Comparison of ENCODE assay signal across 8 mouse cellular contexts in the genomic region with DNA sequence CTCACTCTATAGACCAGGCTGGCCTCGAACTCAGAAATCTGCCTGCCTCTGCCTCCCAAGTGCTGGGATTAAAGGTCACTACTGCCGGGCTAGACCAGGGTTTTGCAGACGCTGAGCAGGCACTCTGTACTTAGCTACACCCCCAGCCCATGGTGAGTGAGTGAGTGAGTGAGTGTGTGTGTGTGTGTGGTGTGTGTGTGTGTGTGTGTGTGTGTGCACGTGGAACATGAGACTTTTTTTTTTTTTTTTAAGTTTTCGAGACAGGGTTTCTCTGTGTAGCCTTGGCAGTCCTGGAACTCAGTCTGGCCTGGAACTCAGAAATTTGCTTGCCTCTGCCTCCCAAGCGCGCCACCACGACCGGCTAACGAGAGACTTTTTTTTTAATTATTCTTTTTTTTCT. TPM values are rescaled to one million over a fixed set of nuclear protein-coding genes. Genes with fewer than 3 reads are reported as not detected.
DNase-seq lines count a peak whose midpoint lies in the region; ATAC-seq and TF ChIP-seq lines count a peak whose summit lies in the region.

No protein-coding gene starts in this region.

- no peaks in the 10 kb centered on the region for H3K27me3 ChIP-seq in heart, adult 2 months (ENCODE audit: control insufficient read depth, insufficient read depth, low read length)
- peaks cover 20% of the 10 kb centered on the region for H3K27me3 ChIP-seq in midbrain, embryonic 12.5 days
- H3K27me3 ChIP-seq in midbrain, embryonic 16.5 days (ENCODE audit: control insufficient read depth, insufficient read depth, low read depth, low read length), result peaks cover 4% of the 10 kb centered on the region; the same call in 1 of the 2 replicates
- no peaks in the 10 kb centered on the region for H3K27me3 ChIP-seq in limb, embryonic 11.5 days (ENCODE audit: control insufficient read depth, insufficient read depth, low read length)
- H3K27me3 ChIP-seq in stomach, embryonic 15.5 days (replicated peaks), result no peaks in the 10 kb centered on the region

- no peak for TF ChIP-seq POLR2A in heart, adult 2 months (IDR thresholded peaks at IDR 0.05; ENCODE audit: insufficient read depth, low read depth, low read length)

- WGBS in heart, adult 2 months, result 53% methylated on average over 10 of the region's 10 CpGs
- WGBS in midbrain, embryonic 12.5 days, result 78% methylated on average over 10 of the region's 10 CpGs
- WGBS in midbrain, embryonic 16.5 days, result 81% methylated on average over 10 of the region's 10 CpGs
- WGBS in limb, embryonic 11.5 days, result 81% methylated on average over 10 of the region's 10 CpGs
- WGBS in stomach, embryonic 15.5 days, result 65% methylated on average over 10 of the region's 10 CpGs

- no peak for ATAC-seq in midbrain, embryonic 12.5 days (ENCODE audit: low FRiP score, low read depth)
- ATAC-seq in midbrain, embryonic 16.5 days, result no peak
- no peak for ATAC-seq in limb, embryonic 11.5 days (ENCODE audit: insufficient number of reproducible peaks, low FRiP score, low TSS enrichment, low read depth)
- no peak for ATAC-seq in stomach, embryonic 15.5 days (ENCODE audit: insufficient read depth, low FRiP score, low read depth)

- peak overlapping the region; percentile 58; the same call in 1 of the 2 replicates for H3K4me2 ChIP-seq in midbrain, embryonic 12.5 days (replicated peaks)
- no peak overlapping the region for H3K4me2 ChIP-seq in midbrain, embryonic 16.5 days (ENCODE audit: low read length)
- H3K4me2 ChIP-seq in limb, embryonic 11.5 days (ENCODE audit: low read depth, severe bottlenecking), result peak overlapping the region; percentile 74; the same call in 1 of the 2 replicates
- peak overlapping the region; percentile 82 for H3K4me2 ChIP-seq in stomach, embryonic 15.5 days

- H3K9ac ChIP-seq in heart, adult 2 months (ENCODE audit: low read depth, low read length), result no peak overlapping the region
- no peak overlapping the region for H3K9ac ChIP-seq in midbrain, embryonic 12.5 days (replicated peaks)
- H3K9ac ChIP-seq in midbrain, embryonic 16.5 days (ENCODE audit: low read depth, low read length), result no peak overlapping the region
- peak overlapping the region; percentile 57; the same call in 1 of the 2 replicates for H3K9ac ChIP-seq in limb, embryonic 11.5 days (ENCODE audit: low read length)
- H3K9ac ChIP-seq in stomach, embryonic 15.5 days, result no peak overlapping the region

- no peak for TF ChIP-seq EP300 in heart, adult 2 months (IDR thresholded peaks at IDR 0.05; ENCODE audit: insufficient read depth, low read depth, low read length)

- H3K36me3 ChIP-seq in heart, adult 2 months (ENCODE audit: control insufficient read depth, insufficient read depth, low read length), result no peaks in the 10 kb centered on the region; the same call in 1 of the 2 replicates
- peaks cover 5% of the 10 kb centered on the region; the same call in 1 of the 2 replicates for H3K36me3 ChIP-seq in midbrain, embryonic 12.5 days
- H3K36me3 ChIP-seq in midbrain, embryonic 16.5 days (ENCODE audit: control insufficient read depth, insufficient read depth, low read length), result no peaks in the 10 kb centered on the region
- H3K36me3 ChIP-seq in limb, embryonic 11.5 days (ENCODE audit: control insufficient read depth, insufficient read depth, low read length), result no peaks in the 10 kb centered on the region
- peaks cover 8% of the 10 kb centered on the region for H3K36me3 ChIP-seq in stomach, embryonic 15.5 days

- intact Hi-C loops in heart, adult 2 months (cut with DNase I), result loop anchor here (5.0 kb wide), 1 partner anchor 223 kb away; the partner anchor contains the start of genes Pak4 and Samd4b

- H3K9me3 ChIP-seq in midbrain, embryonic 12.5 days, result no peaks in the 10 kb centered on the region
- no peaks in the 10 kb centered on the region for H3K9me3 ChIP-seq in midbrain, embryonic 16.5 days (replicated peaks; ENCODE audit: control insufficient read depth, low read length, poor library complexity, severe bottlenecking)
- no peaks in the 10 kb centered on the region for H3K9me3 ChIP-seq in limb, embryonic 11.5 days (ENCODE audit: control insufficient read depth, low read length)
- H3K9me3 ChIP-seq in stomach, embryonic 15.5 days, result no peaks in the 10 kb centered on the region

- H3K4me1 ChIP-seq in heart, adult 2 months (ENCODE audit: control insufficient read depth, insufficient read depth, low read length), result peaks cover 11% of the 10 kb centered on the region
- peaks cover 57% of the 10 kb centered on the region for H3K4me1 ChIP-seq in midbrain, embryonic 12.5 days
- H3K4me1 ChIP-seq in midbrain, embryonic 16.5 days (ENCODE audit: control insufficient read depth, insufficient read depth, low read length), result peaks cover 25% of the 10 kb centered on the region
- peaks cover 34% of the 10 kb centered on the region for H3K4me1 ChIP-seq in limb, embryonic 11.5 days (ENCODE audit: control insufficient read depth, insufficient read depth, low read length)
- H3K4me1 ChIP-seq in stomach, embryonic 15.5 days, result peaks cover 45% of the 10 kb centered on the region

- H3K27ac ChIP-seq in heart, adult 2 months, result peak overlapping the region; percentile 93
- H3K27ac ChIP-seq in midbrain, embryonic 12.5 days (replicated peaks), result peak overlapping the region; percentile 93
- no peak overlapping the region for H3K27ac ChIP-seq in midbrain, embryonic 16.5 days (ENCODE audit: low read length)
- H3K27ac ChIP-seq in limb, embryonic 11.5 days (replicated peaks; ENCODE audit: low read depth, low read length), result peak overlapping the region; percentile 96
- H3K27ac ChIP-seq in stomach, embryonic 15.5 days, result peak overlapping the region; percentile 100

- no peak for TF ChIP-seq CTCF in heart, adult 2 months (IDR thresholded peaks at IDR 0.05)

- no peaks in the 10 kb centered on the region; the same call in none of the 2 replicates for H3K79me2 ChIP-seq in heart, adult 2 months (replicated peaks; ENCODE audit: control insufficient read depth, insufficient read depth, low read length)

- no peak overlapping the region for H3K4me3 ChIP-seq in heart, adult 2 months
- no peak overlapping the region for H3K4me3 ChIP-seq in midbrain, embryonic 12.5 days
- no peak overlapping the region for H3K4me3 ChIP-seq in midbrain, embryonic 16.5 days (ENCODE audit: low read depth, low read length)
- no peak overlapping the region; the same call in 1 of the 2 replicates for H3K4me3 ChIP-seq in limb, embryonic 11.5 days (ENCODE audit: low read depth, low read length)
- H3K4me3 ChIP-seq in stomach, embryonic 15.5 days (replicated peaks), result peak overlapping the region; percentile 32; the same call in 1 of the 2 replicates

- DNase-seq in heart, adult 2 months, result no peak
- no peak for DNase-seq in heart, adult 8-10 months (ENCODE audit: low spot score)
- DNase-seq in limb, embryonic 11.5 days (ENCODE audit: low spot score), result no peak
- DNase-seq in adipocyte (ENCODE audit: low spot score), result no peak
- DNase-seq in spleen, postnatal 36 days (ENCODE audit: low spot score in 2 of 2), result no peak

RNA-seq across cellular contexts. Expression of gene Plekhg2, which starts 2.2 kb away (rescaled TPM):
- total RNA-seq in heart, adult 2 months (2021), result 10 to 100 TPM; 10.4 to 14.3 TPM
- polyA plus RNA-seq in heart, adult 2 months (2012; rRNA removed), result 15.9 and 16.3 TPM in 2 replicates
- 10 to 100 TPM in 3 of 4 experiments, 1 to 10 TPM in 1; 8.9 to 13.2 (median 11.2) TPM for total RNA-seq in heart, adult 8-10 months (2022)
- 71.6 and 78.6 TPM in 2 replicates for polyA plus RNA-seq in midbrain, embryonic 12.5 days (2016; fragmentation: Nextera tagmentation; extraction: Ambion mirVana)
- polyA plus RNA-seq in midbrain, embryonic 16.5 days (2015; fragmentation: Nextera tagmentation; extraction: Ambion mirVana), result 22.9 and 23.1 TPM in 2 replicates
- 73.2 and 79.6 TPM in 2 replicates for polyA plus RNA-seq in limb, embryonic 11.5 days (2014; fragmentation: Nextera tagmentation; extraction: Ambion mirVana)
- 48.4 and 52.3 TPM in 2 replicates for polyA plus RNA-seq in stomach, embryonic 15.5 days (2015; fragmentation: Nextera tagmentation; extraction: Ambion mirVana)

RNA-seq across cellular contexts. Expression of gene Zfp36, which starts 5.4 kb away (rescaled TPM):
- total RNA-seq in heart, adult 2 months (2021), result 10 to 100 TPM; 19.4 to 26.3 TPM
- polyA plus RNA-seq in heart, adult 2 months (2012; rRNA removed), result 26.1 and 28.2 TPM in 2 replicates
- total RNA-seq in heart, adult 8-10 months (2022), result 10 to 100 TPM; 12.2 to 40.6 (median 16.5) TPM
- polyA plus RNA-seq in midbrain, embryonic 12.5 days (2016; fragmentation: Nextera tagmentation; extraction: Ambion mirVana), result 4.9 and 5.4 TPM in 2 replicates
- polyA plus RNA-seq in midbrain, embryonic 16.5 days (2015; fragmentation: Nextera tagmentation; extraction: Ambion mirVana), result 2.9 and 3.3 TPM in 2 replicates
- 5.6 and 6.1 TPM in 2 replicates for polyA plus RNA-seq in limb, embryonic 11.5 days (2014; fragmentation: Nextera tagmentation; extraction: Ambion mirVana)
- polyA plus RNA-seq in stomach, embryonic 15.5 days (2015; fragmentation: Nextera tagmentation; extraction: Ambion mirVana), result 20.2 and 21.4 TPM in 2 replicates

RNA-seq across cellular contexts. Expression of gene Med29, which starts 17.9 kb away (rescaled TPM):
- total RNA-seq in heart, adult 2 months (2021), result 10 to 100 TPM; 20.8 to 21.5 TPM
- 48.8 and 50.4 TPM in 2 replicates for polyA plus RNA-seq in heart, adult 2 months (2012; rRNA removed)
- total RNA-seq in heart, adult 8-10 months (2022), result 10 to 100 TPM; 19.5 to 24.0 (median 22.2) TPM
- 45.3 and 46.9 TPM in 2 replicates for polyA plus RNA-seq in midbrain, embryonic 12.5 days (2016; fragmentation: Nextera tagmentation; extraction: Ambion mirVana)
- 39.6 and 40.3 TPM in 2 replicates for polyA plus RNA-seq in midbrain, embryonic 16.5 days (2015; fragmentation: Nextera tagmentation; extraction: Ambion mirVana)
- 51.5 and 53.5 TPM in 2 replicates for polyA plus RNA-seq in limb, embryonic 11.5 days (2014; fragmentation: Nextera tagmentation; extraction: Ambion mirVana)
- polyA plus RNA-seq in stomach, embryonic 15.5 days (2015; fragmentation: Nextera tagmentation; extraction: Ambion mirVana), result 44.8 and 47.4 TPM in 2 replicates

RNA-seq across cellular contexts. Expression of gene Paf1, which starts 18.1 kb away (rescaled TPM):
- total RNA-seq in heart, adult 2 months (2021), result 10 to 100 TPM; 41.3 to 42.1 TPM
- 63.8 and 67.0 TPM in 2 replicates for polyA plus RNA-seq in heart, adult 2 months (2012; rRNA removed)
- 10 to 100 TPM; 35.7 to 44.4 (median 39.1) TPM for total RNA-seq in heart, adult 8-10 months (2022)
- polyA plus RNA-seq in midbrain, embryonic 12.5 days (2016; fragmentation: Nextera tagmentation; extraction: Ambion mirVana), result 83.2 and 86.0 TPM in 2 replicates
- 96.1 and 109 TPM in 2 replicates for polyA plus RNA-seq in midbrain, embryonic 16.5 days (2015; fragmentation: Nextera tagmentation; extraction: Ambion mirVana)
- polyA plus RNA-seq in limb, embryonic 11.5 days (2014; fragmentation: Nextera tagmentation; extraction: Ambion mirVana), result 83.5 and 94.9 TPM in 2 replicates
- 76.5 and 79.0 TPM in 2 replicates for polyA plus RNA-seq in stomach, embryonic 15.5 days (2015; fragmentation: Nextera tagmentation; extraction: Ambion mirVana)

RNA-seq across cellular contexts. Expression of gene Rps16, which starts 24.2 kb away (rescaled TPM):
- total RNA-seq in heart, adult 2 months (2021), result 100 to 1,000 TPM; 496 to 556 TPM
- polyA plus RNA-seq in heart, adult 2 months (2012; rRNA removed), result 312 and 411 TPM in 2 replicates
- 100 to 1,000 TPM; 472 to 574 (median 541) TPM for total RNA-seq in heart, adult 8-10 months (2022)
- polyA plus RNA-seq in midbrain, embryonic 12.5 days (2016; fragmentation: Nextera tagmentation; extraction: Ambion mirVana), result 544 and 582 TPM in 2 replicates
- 414 and 435 TPM in 2 replicates for polyA plus RNA-seq in midbrain, embryonic 16.5 days (2015; fragmentation: Nextera tagmentation; extraction: Ambion mirVana)
- 1,100 and 1,120 TPM in 2 replicates for polyA plus RNA-seq in limb, embryonic 11.5 days (2014; fragmentation: Nextera tagmentation; extraction: Ambion mirVana)
- polyA plus RNA-seq in stomach, embryonic 15.5 days (2015; fragmentation: Nextera tagmentation; extraction: Ambion mirVana), result 826 and 1,031 TPM in 2 replicates
